Mouse (Mus musculus): Measurements from ENCODE around the gene Efcab6. TPM values are rescaled to one million over a fixed set of nuclear protein-coding genes. Genes with fewer than 3 reads are reported as not detected.

The Efcab6 gene
- total and polyA plus RNA-seq, 3 experiments, result not detected

GRCm38 (mm10) chr15:83847512-83847911 lies 217.7 kb downstream of the Efcab6 start:
- no peak overlapping the region for H3K27ac ChIP-seq (ENCODE audit: control insufficient read depth, low read depth, low read length)
- no peaks in the 10 kb centered on the region for H3K27me3 ChIP-seq (ENCODE audit: control insufficient read depth in 1 of 2, insufficient read depth in 2 of 2, low read length in 2 of 2)

DNA sequence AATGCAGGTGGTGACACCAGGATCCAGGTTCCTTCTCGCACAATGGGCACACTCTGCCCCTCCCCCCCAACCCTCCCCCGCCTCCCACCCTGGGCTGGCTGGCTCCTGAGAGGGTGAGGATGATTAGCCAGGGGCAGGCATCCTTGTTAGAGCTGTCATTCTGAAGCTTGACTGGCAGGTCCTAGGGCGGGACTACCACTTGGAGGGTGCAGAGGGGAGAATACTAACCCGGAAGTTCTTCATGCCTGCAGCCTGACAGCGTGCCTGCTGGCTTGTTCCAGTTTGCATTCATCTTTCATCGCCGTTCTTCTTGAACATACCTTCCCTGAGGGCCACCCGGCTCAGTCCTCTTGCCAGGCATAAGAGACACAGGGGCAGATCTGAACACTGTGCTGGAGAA lies 218.6 kb downstream of the Efcab6 start:
- no peaks in the 10 kb centered on the region for H3K9me3 ChIP-seq (replicated peaks; ENCODE audit: insufficient read depth, low read length)
- no peak overlapping the region for H3K27ac ChIP-seq (ENCODE audit: control insufficient read depth, low read depth, low read length)
- no peak overlapping the region for H3K4me3 ChIP-seq (ENCODE audit: control insufficient read depth in 1 of 2, insufficient read depth in 1 of 2, low read depth in 2 of 2, low read length in 2 of 2)
- DNase-seq (ENCODE audit: low read depth, low spot score), result no peak
- H3K4me1 ChIP-seq (ENCODE audit: control insufficient read depth in 1 of 2, insufficient read depth in 2 of 2, low read length in 2 of 2), result no peaks in the 10 kb centered on the region
- H3K27me3 ChIP-seq (ENCODE audit: control insufficient read depth in 1 of 2, insufficient read depth in 2 of 2, low read length in 2 of 2), result no peaks in the 10 kb centered on the region
- no peaks in the 10 kb centered on the region for H3K79me2 ChIP-seq (ENCODE audit: control insufficient read depth, insufficient read depth, low read length, poor library complexity)
- H3K9ac ChIP-seq (ENCODE audit: control insufficient read depth, low read depth, low read length, poor library complexity, severe bottlenecking), result no peak overlapping the region
- H3K36me3 ChIP-seq (ENCODE audit: control insufficient read depth in 1 of 2, insufficient read depth in 2 of 2, low read length in 2 of 2), result no peaks in the 10 kb centered on the region
- no peak for TF ChIP-seq RCOR1 (IDR thresholded peaks at IDR 0.05; ENCODE audit: low read depth, low read length)
- TF ChIP-seq USF2 (IDR thresholded peaks at IDR 0.05; ENCODE audit: borderline replicate concordance in 1 of 2, insufficient read depth in 1 of 2, low read depth in 1 of 2, low read length in 2 of 2), result no peak
- no peak for TF ChIP-seq CHD1 (IDR thresholded peaks at IDR 0.05; ENCODE audit: low read depth, low read length)
- TF ChIP-seq MEF2A (IDR thresholded peaks at IDR 0.05; ENCODE audit: extremely low read depth, insufficient replicate concordance, low read depth, low read length, poor library complexity, severe bottlenecking), result no peak
- no peak for TF ChIP-seq MAX (IDR thresholded peaks at IDR 0.05; ENCODE audit: low read length)
- TF ChIP-seq JUND (IDR thresholded peaks at IDR 0.05; ENCODE audit: low read depth, low read length), result no peak
- TF ChIP-seq NELFE (IDR thresholded peaks at IDR 0.05; ENCODE audit: low read depth, low read length), result no peak
- no peak for TF ChIP-seq ELF1 (IDR thresholded peaks at IDR 0.05; ENCODE audit: low read depth, low read length)
- no peak for TF ChIP-seq ZC3H11A (IDR thresholded peaks at IDR 0.05; ENCODE audit: low read depth, low read length)
- TF ChIP-seq USF1 (IDR thresholded peaks at IDR 0.05; ENCODE audit: low read depth, low read length), result no peak
- no peak for TF ChIP-seq CTCF (IDR thresholded peaks at IDR 0.05 in 2 of 3, conservative IDR thresholded peaks at IDR 0.05 in 1 of 3; ENCODE audit: control insufficient read depth in 1 of 3, insufficient read depth in 1 of 3, low read depth in 2 of 3, low read length in 3 of 3, poor library complexity in 1 of 3, severe bottlenecking in 1 of 3)
- no peak for TF ChIP-seq MYC (IDR thresholded peaks at IDR 0.05; ENCODE audit: low read depth, low read length)
- no peak for TF ChIP-seq EP300 (IDR thresholded peaks at IDR 0.05; ENCODE audit: low read depth in 1 of 2, low read length in 2 of 2)
- no peak for TF ChIP-seq UBTF (IDR thresholded peaks at IDR 0.05; ENCODE audit: borderline replicate concordance, insufficient read depth, low read depth, low read length)
- no peak for TF ChIP-seq NRF1 (IDR thresholded peaks at IDR 0.05; ENCODE audit: insufficient read depth, low read depth, low read length, poor library complexity, severe bottlenecking)
- TF ChIP-seq SIN3A (IDR thresholded peaks at IDR 0.05; ENCODE audit: low read length), result no peak
- TF ChIP-seq KAT2A (conservative IDR thresholded peaks at IDR 0.05; ENCODE audit: low read depth, low read length), result no peak

More at GRCm38 (mm10) chr15:83847512-83847911, 217.7 kb downstream of the Efcab6 start:
- H3K9me3 ChIP-seq (replicated peaks; ENCODE audit: insufficient read depth, low read length), result no peaks in the 10 kb centered on the region
- H3K4me3 ChIP-seq (ENCODE audit: control insufficient read depth in 1 of 2, insufficient read depth in 1 of 2, low read depth in 2 of 2, low read length in 2 of 2), result no peak overlapping the region
- no peaks in the 10 kb centered on the region for H3K79me2 ChIP-seq (ENCODE audit: control insufficient read depth, insufficient read depth, low read length, poor library complexity)
- no peaks in the 10 kb centered on the region for H3K4me1 ChIP-seq (ENCODE audit: control insufficient read depth in 1 of 2, insufficient read depth in 2 of 2, low read length in 2 of 2)
- DNase-seq (ENCODE audit: low read depth, low spot score), result no peak
- no peak for TF ChIP-seq POLR2A (IDR thresholded peaks at IDR 0.05; ENCODE audit: control insufficient read depth in 1 of 2, insufficient read depth in 1 of 2, low read depth in 1 of 2, low read length in 2 of 2, poor library complexity in 1 of 2)
- no peak for TF ChIP-seq BHLHE40 (IDR thresholded peaks at IDR 0.05; ENCODE audit: borderline replicate concordance, low read depth, low read length)
- TF ChIP-seq KAT2A (conservative IDR thresholded peaks at IDR 0.05; ENCODE audit: low read depth, low read length), result no peak
- no peak for TF ChIP-seq MXI1 (IDR thresholded peaks at IDR 0.05; ENCODE audit: low read depth, low read length)
- no peak for TF ChIP-seq MAZ (IDR thresholded peaks at IDR 0.05; ENCODE audit: low read depth, low read length)
- TF ChIP-seq CHD1 (IDR thresholded peaks at IDR 0.05; ENCODE audit: low read depth, low read length), result no peak
- no peak for TF ChIP-seq NELFE (IDR thresholded peaks at IDR 0.05; ENCODE audit: low read depth, low read length)
- no peak for TF ChIP-seq UBTF (IDR thresholded peaks at IDR 0.05; ENCODE audit: borderline replicate concordance, insufficient read depth, low read depth, low read length)
- H3K36me3 ChIP-seq (ENCODE audit: control insufficient read depth in 1 of 2, insufficient read depth in 2 of 2, low read length in 2 of 2), result no peaks in the 10 kb centered on the region
- H3K9ac ChIP-seq (ENCODE audit: control insufficient read depth, low read depth, low read length, poor library complexity, severe bottlenecking), result no peak overlapping the region
